Mouse (Mus musculus) heart, adult 2 months (tissue): ENCODE measurements at regions not wholly inside any gene's neighbourhood (a gene's known extent, or its start where the extent isn't known, plus 50 kb on each side); places are given as distances from the start of the nearest gene placed in this dataset.

ENCODE experiments used
- CTCF ChIP-seq: fragments of 200-600 bp; IDR thresholded peaks from 2 replicates; pipeline ENCODE4 v1.8.1; 2022; ENCODE audit warnings: antibody characterized with exemption, mild to moderate bottlenecking, moderate library complexity
- EP300 ChIP-seq: fragments of 200-500 bp; IDR thresholded peaks from 2 replicates; pipeline ENCODE4 v1.6.1; 2011; ENCODE audit warnings: low read depth, low read length, control low read depth; ENCODE audit not compliant: insufficient read depth
- POLR2A ChIP-seq: fragments of 200-500 bp; IDR thresholded peaks from 2 replicates; pipeline ENCODE4 v1.6.1; 2011; ENCODE audit warnings: mild to moderate bottlenecking, low read depth, low read length, control low read depth; ENCODE audit not compliant: insufficient read depth

DNA sequence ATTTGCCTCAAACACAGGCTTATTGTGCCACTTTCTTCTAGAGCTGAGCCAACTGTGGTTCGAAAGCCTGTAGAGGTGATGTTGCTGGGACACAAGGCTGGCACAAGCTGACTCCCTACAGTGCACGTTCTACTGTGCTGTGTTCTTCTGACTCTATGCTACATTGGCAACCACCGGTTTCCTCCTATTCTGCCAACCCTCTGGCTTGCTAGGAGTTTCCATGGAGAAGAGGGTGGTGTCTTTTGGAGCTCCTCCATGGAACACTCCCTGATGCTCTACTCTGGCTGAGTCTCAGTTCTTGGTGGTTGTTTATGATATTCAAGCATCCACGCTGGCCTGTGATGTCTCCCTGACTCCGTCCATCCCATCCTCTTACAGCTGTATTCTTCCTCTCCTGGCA lies 124.9 kb upstream of the Nmur2 start:
- TF ChIP-seq CTCF = no peak
- TF ChIP-seq POLR2A = no peak
- no peak for TF ChIP-seq EP300
